Mouse (Mus musculus) stomach, adult 2 months (tissue): Measurements from ENCODE around the gene Rgs5. TPM values are rescaled to one million over a fixed set of nuclear protein-coding genes. Genes with fewer than 3 reads are reported as not detected.

Experiments used
- polyA plus RNA-seq: library from polyadenylated mRNA; depleted of rRNA; stranded (reverse); fragments of >200 nt; gene quantifications from 2 replicates; pipeline ENCODE4 v1.2.3, GENCODE M21; 2012; rRNA removed

The Rgs5 gene
- 6.9 and 14.5 TPM in 2 replicates for polyA plus RNA-seq

GRCm38 (mm10) chr1:169655256-169655655 is at the start of gene Rgs5:
Gene Rgs5 (plus strand): TSS chr1:169655501.

Other genes starting within 250 kb of the Rgs5 start
- 0.15 and 0.29 TPM in 2 replicates for gene Nuf2, start 124.0 kb upstream of the Rgs5 start, polyA plus RNA-seq
- 0.59 and 0.84 TPM in 2 replicates for gene Rgs4, start 92.1 kb downstream of the Rgs5 start, polyA plus RNA-seq